Mouse (Mus musculus) stomach, postnatal 0 days (tissue): ENCODE measurements at regions not wholly inside any gene's neighbourhood (a gene's known extent, or its start where the extent isn't known, plus 50 kb on each side); places are given as distances from the start of the nearest gene placed in this dataset.

Experiments
- ATAC-seq: fragments of 200-750 bp; cut with Nextera tagmentation; 2 replicates; pipeline ENCODE4 v1.8.0; 2017; ENCODE audit not compliant: low FRiP score, low TSS enrichment
- DNase-seq: peaks from one replicate; pipeline ENCODE4 v3.0.0-alpha.2; 2016; ENCODE audit warnings: low spot score
- H3K27ac ChIP-seq: fragments of 300-500 bp; sonication (generic); replicated peaks from 2 replicates; pipeline ENCODE4 v1.5.1; 2014; ENCODE audit warnings: mild to moderate bottlenecking, control low read depth
- H3K27me3 ChIP-seq: fragments of 300-500 bp; sonication (generic); 2 replicates; pipeline ENCODE4 v1.6.1; 2014; ENCODE audit warnings: low read length; ENCODE audit not compliant: control insufficient read depth, insufficient read depth
- H3K36me3 ChIP-seq: fragments of 300-500 bp; sonication (generic); 2 replicates; pipeline ENCODE4 v1.6.1; 2014; ENCODE audit warnings: low read length, mixed read lengths; ENCODE audit not compliant: control insufficient read depth, insufficient read depth
- H3K4me1 ChIP-seq: fragments of 300-500 bp; sonication (generic); replicated peaks from 2 replicates; pipeline ENCODE4 v1.6.1; 2014; ENCODE audit warnings: antibody characterized with exemption; ENCODE audit not compliant: control insufficient read depth, insufficient read depth
- H3K4me2 ChIP-seq: fragments of 300-500 bp; sonication (generic); replicated peaks from 2 replicates; pipeline ENCODE4 v1.6.1; 2014; ENCODE audit warnings: low read depth, mild to moderate bottlenecking, control low read depth, moderate library complexity
- H3K4me3 ChIP-seq: fragments of 300-500 bp; sonication (generic); 2 replicates; pipeline ENCODE4 v1.5.1; 2014; ENCODE audit warnings: low read depth, low read length, control low read depth
- H3K9ac ChIP-seq: fragments of 300-500 bp; sonication (generic); 2 replicates; pipeline ENCODE4 v1.6.1; 2014; ENCODE audit warnings: mild to moderate bottlenecking, low read length, control low read depth, mixed read lengths
- H3K9me3 ChIP-seq: fragments of 300-500 bp; sonication (generic); 2 replicates; pipeline ENCODE4 v1.6.1; 2016; ENCODE audit warnings: low read length; ENCODE audit not compliant: control insufficient read depth
- CTCF ChIP-seq: IDR thresholded peaks from 2 replicates; pipeline ENCODE4 v1.5.1; 2016; ENCODE audit warnings: antibody characterized with exemption, low read depth, mild to moderate bottlenecking, moderate library complexity
- EP300 ChIP-seq: optimal IDR thresholded peaks from 2 replicates; pipeline ENCODE3; 2016; ENCODE audit warnings: antibody characterized with exemption
- WGBS: fragments of 180-500 bp; shearing (Covaris S2); extraction: QIAGEN DNeasy Blood & Tissue Kit; methylation state at CpG from one replicate; pipeline ENCODE4 v1.1.7; 2014; 5-methylcytosine and 5-hydroxymethylcytosine counted together

- Histone ChIP-seq H3K9me3 (no peaks in the 10 kb centered on the region), H3K27me3 (no peaks in the 10 kb centered on the region), H3K4me2 (no peak overlapping the region), H3K4me1 (no peaks in the 10 kb centered on the region), H3K4me3 (no peak overlapping the region), H3K27ac (no peak overlapping the region), H3K9ac (no peak overlapping the region), H3K36me3 (no peaks in the 10 kb centered on the region)
- TF ChIP-seq EP300, result no peak
- no peak for TF ChIP-seq CTCF
- no peak for DNase-seq
- 67% methylated on average over 2 of the region's 2 CpGs for WGBS
- no peak for ATAC-seq
Observed at GRCm38 (mm10) chr8:30502164-30502563, 2926.3 kb upstream of the 5930422O12Rik start.

GRCm38 (mm10) chr8:30511358-30511757 is 2917.2 kb upstream of the 5930422O12Rik start:
- TF ChIP-seq CTCF (no peak), EP300 (no peak)
- ATAC-seq (no peak), DNase-seq (no peak)
- Histone ChIP-seq H3K9me3 (no peaks in the 10 kb centered on the region), H3K4me1 (no peaks in the 10 kb centered on the region), H3K9ac (no peak overlapping the region), H3K4me3 (no peak overlapping the region), H3K36me3 (no peaks in the 10 kb centered on the region), H3K27ac (no peak overlapping the region), H3K27me3 (no peaks in the 10 kb centered on the region), H3K4me2 (no peak overlapping the region)
- WGBS, result 85% methylated on average over 2 of the region's 2 CpGs

- H3K27me3 ChIP-seq, result no peaks in the 10 kb centered on the region
- TF ChIP-seq EP300 (no peak), CTCF (no peak)
- DNase-seq (no peak), ATAC-seq (no peak)
- H3K4me3 ChIP-seq, result no peak overlapping the region
- no peaks in the 10 kb centered on the region for H3K9me3 ChIP-seq
- H3K36me3 ChIP-seq, result no peaks in the 10 kb centered on the region
- no peak overlapping the region for H3K9ac ChIP-seq
- H3K4me2 ChIP-seq, result no peak overlapping the region
- H3K27ac ChIP-seq, result no peak overlapping the region
- no peaks in the 10 kb centered on the region for H3K4me1 ChIP-seq
- 46% methylated on average over 10 of the region's 10 CpGs for WGBS
Observed at GRCm38 (mm10) chr8:30522806-30523462, 2905.6 kb upstream of the 5930422O12Rik start.

GRCm38 (mm10) chr8:30532862-30533500 is 2895.5 kb upstream of the 5930422O12Rik start:
- Histone ChIP-seq H3K4me3 (no peak overlapping the region), H3K4me1 (no peaks in the 10 kb centered on the region), H3K4me2 (no peak overlapping the region), H3K27me3 (no peaks in the 10 kb centered on the region), H3K9ac (no peak overlapping the region), H3K9me3 (no peaks in the 10 kb centered on the region), H3K36me3 (no peaks in the 10 kb centered on the region), H3K27ac (no peak overlapping the region)
- 38% methylated on average over 3 of the region's 3 CpGs for WGBS
- ATAC-seq (no peak), DNase-seq (no peak)
- TF ChIP-seq CTCF, result no peak
- no peak for TF ChIP-seq EP300

- H3K9me3 ChIP-seq, result no peaks in the 10 kb centered on the region
- DNase-seq (no peak), ATAC-seq (no peak)
- WGBS, result 77% methylated on average over 3 of the region's 3 CpGs
- H3K27me3 ChIP-seq, result no peaks in the 10 kb centered on the region
- H3K9ac ChIP-seq, result no peak overlapping the region
- H3K4me1 ChIP-seq, result no peaks in the 10 kb centered on the region
- no peak overlapping the region for H3K4me3 ChIP-seq
- no peak overlapping the region for H3K27ac ChIP-seq
- no peaks in the 10 kb centered on the region for H3K36me3 ChIP-seq
- no peak overlapping the region for H3K4me2 ChIP-seq
- TF ChIP-seq EP300 (no peak), CTCF (no peak)
Observed at GRCm38 (mm10) chr8:30533501-30533870, 2895.0 kb upstream of the 5930422O12Rik start.

GRCm38 (mm10) chr8:30535450-30535849 is 2893.1 kb upstream of the 5930422O12Rik start:
- no peaks in the 10 kb centered on the region for H3K27me3 ChIP-seq
- no peak overlapping the region for H3K4me3 ChIP-seq
- DNase-seq, result no peak
- no peak overlapping the region for H3K27ac ChIP-seq
- H3K36me3 ChIP-seq, result no peaks in the 10 kb centered on the region
- H3K9me3 ChIP-seq, result no peaks in the 10 kb centered on the region
- no peak for ATAC-seq
- no peaks in the 10 kb centered on the region for H3K4me1 ChIP-seq
- TF ChIP-seq EP300 (no peak), CTCF (no peak)
- WGBS, result 70% methylated on average over 3 of the region's 3 CpGs
- H3K4me2 ChIP-seq, result no peak overlapping the region
- no peak overlapping the region for H3K9ac ChIP-seq
